Mouse (Mus musculus) heart, embryonic 16.5 days (tissue): ENCODE data around the gene Agpat4. TPM values are rescaled to one million over a fixed set of nuclear protein-coding genes. Genes with fewer than 3 reads are reported as not detected.

ENCODE experiments used
- ATAC-seq: fragments of 200-750 bp; cut with Nextera tagmentation; replicated peaks from 2 replicates; pipeline ENCODE4 v1.8.0; 2017; ENCODE audit warnings: moderate number of reproducible peaks; ENCODE audit not compliant: insufficient read depth, low FRiP score; ENCODE audit errors: extremely low read depth
- H3K27ac ChIP-seq: fragments of 300-500 bp; sonication (generic); 2 replicates; pipeline ENCODE4 v1.5.1; 2014; ENCODE audit warnings: mild to moderate bottlenecking, low read length, control low read depth, moderate library complexity
- H3K27me3 ChIP-seq: fragments of 300-500 bp; sonication (generic); 2 replicates; pipeline ENCODE4 v1.6.1; 2014; ENCODE audit warnings: low read length, mixed read lengths; ENCODE audit not compliant: control insufficient read depth, insufficient read depth
- H3K36me3 ChIP-seq: fragments of 300-500 bp; sonication (generic); 2 replicates; pipeline ENCODE4 v1.6.1; 2014; ENCODE audit not compliant: control insufficient read depth, insufficient read depth
- H3K4me1 ChIP-seq: fragments of 300-500 bp; sonication (generic); 2 replicates; pipeline ENCODE4 v1.6.1; 2014; ENCODE audit warnings: low read length, mixed read lengths; ENCODE audit not compliant: control insufficient read depth, insufficient read depth
- H3K4me2 ChIP-seq: fragments of 300-500 bp; sonication (generic); 2 replicates; pipeline ENCODE4 v1.6.1; 2014; ENCODE audit warnings: low read depth, mild to moderate bottlenecking, control low read depth, low read length
- H3K4me3 ChIP-seq: fragments of 300-500 bp; sonication (generic); 2 replicates; pipeline ENCODE4 v1.5.1; 2014; ENCODE audit warnings: mild to moderate bottlenecking, control low read depth, low read length
- H3K9ac ChIP-seq: fragments of 300-500 bp; sonication (generic); 2 replicates; pipeline ENCODE4 v1.6.1; 2014; ENCODE audit warnings: low read length, control low read depth
- H3K9me3 ChIP-seq: fragments of 300-500 bp; sonication (generic); replicated peaks from 2 replicates; pipeline ENCODE4 v1.6.1; 2016; ENCODE audit warnings: low read length; ENCODE audit not compliant: control insufficient read depth
- WGBS: fragments of 180-500 bp; shearing (Covaris S2); extraction: QIAGEN DNeasy Blood & Tissue Kit; methylation state at CpG from one replicate; pipeline ENCODE4 v1.1.7; 2014; 5-methylcytosine and 5-hydroxymethylcytosine counted together
- polyA plus RNA-seq: library from polyadenylated mRNA; unstranded; fragments of >200 nt; fragmentation: Nextera tagmentation; extraction: Ambion mirVana; gene quantifications from 2 replicates; pipeline ENCODE4 v1.2.1, GENCODE M21; 2015

The Agpat4 gene
- polyA plus RNA-seq, 1 experiment from 2014 or later: 15.3 TPM

DNA sequence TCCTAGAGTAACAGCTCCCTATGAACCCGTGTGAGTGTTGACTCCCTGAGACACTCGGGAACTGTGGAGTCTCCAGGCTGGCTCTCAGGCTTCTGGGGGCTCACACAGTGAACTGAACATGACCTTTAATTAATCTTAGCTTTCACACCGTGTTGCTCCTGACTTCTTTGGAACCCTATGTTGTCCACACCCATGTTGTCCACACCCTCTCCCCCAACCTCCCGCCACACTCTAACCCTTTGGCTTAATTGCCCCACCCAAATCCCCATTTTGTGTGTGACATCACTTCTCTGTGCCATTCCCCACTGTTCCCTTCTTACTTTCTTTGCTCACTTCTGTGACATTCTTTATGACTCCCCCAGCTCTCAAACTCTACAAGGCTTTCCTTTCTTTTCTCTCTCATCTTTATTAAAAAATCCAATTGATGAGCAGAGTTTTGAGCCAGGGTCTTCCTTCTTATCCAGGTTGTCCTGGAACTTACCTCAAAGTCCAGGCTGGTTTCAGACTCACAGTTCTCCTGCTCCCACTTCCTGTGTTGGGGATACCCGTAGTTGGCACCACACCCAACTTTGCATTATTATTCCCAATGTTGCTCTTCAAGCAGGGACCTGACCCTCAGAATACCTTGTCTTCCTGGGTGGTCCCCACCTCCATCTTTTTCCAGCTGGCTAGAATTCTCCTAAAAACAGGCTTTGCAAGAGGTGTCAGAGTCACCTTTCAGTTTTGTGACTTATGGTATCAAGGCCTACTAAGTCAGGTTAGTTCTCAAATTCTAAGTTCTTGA is 64.4 kb downstream of the Agpat4 start:
- Histone ChIP-seq H3K9ac (no peak overlapping the region), H3K36me3 (no peaks in the 10 kb centered on the region), H3K4me1 (peaks cover 3% of the 10 kb centered on the region; the same call in 1 of the 2 replicates), H3K27me3 (no peaks in the 10 kb centered on the region), H3K27ac (no peak overlapping the region), H3K9me3 (no peaks in the 10 kb centered on the region), H3K4me2 (no peak overlapping the region), H3K4me3 (no peak overlapping the region)
- ATAC-seq: no peak
- 67% methylated on average over 5 of the region's 5 CpGs for WGBS

GRCm38 (mm10) chr17:12184283-12184682 is 65.8 kb downstream of the Agpat4 start:
- WGBS: 59% methylated on average over 8 of the region's 8 CpGs

DNA sequence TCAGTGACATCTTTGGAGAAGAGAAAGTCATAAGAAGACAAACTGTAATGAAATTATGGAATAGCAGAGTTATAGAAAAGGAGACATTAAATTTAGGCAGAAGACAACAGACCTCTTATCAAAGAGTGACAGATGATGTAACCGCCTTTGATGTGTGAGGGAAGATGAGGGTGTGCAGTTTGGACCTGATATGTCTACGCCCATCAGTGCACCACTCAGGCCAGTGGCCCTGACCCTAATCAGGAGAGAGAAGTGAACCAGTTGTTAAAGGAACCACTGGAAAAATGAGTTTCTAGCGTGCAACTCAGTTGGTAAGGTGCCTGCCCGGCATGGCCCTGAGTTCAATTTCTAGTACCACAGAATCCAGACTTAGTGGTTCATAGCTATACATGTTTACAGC is 67.4 kb downstream of the Agpat4 start:
- H3K27me3 ChIP-seq: no peaks in the 10 kb centered on the region
- WGBS: 81% methylated on average over 4 of the region's 4 CpGs
- H3K27ac ChIP-seq: no peak overlapping the region
- no peak overlapping the region for H3K4me3 ChIP-seq
- no peaks in the 10 kb centered on the region for H3K36me3 ChIP-seq
- ATAC-seq: no peak
- H3K4me2 ChIP-seq: no peak overlapping the region
- H3K4me1 ChIP-seq: no peaks in the 10 kb centered on the region
- H3K9ac ChIP-seq: no peak overlapping the region
- no peaks in the 10 kb centered on the region; the same call in 1 of the 2 replicates for H3K9me3 ChIP-seq

More at GRCm38 (mm10) chr17:12184283-12184682, 65.8 kb downstream of the Agpat4 start:
- Histone ChIP-seq H3K4me3 (no peak overlapping the region), H3K27ac (no peak overlapping the region), H3K9ac (no peak overlapping the region), H3K36me3 (no peaks in the 10 kb centered on the region), H3K4me2 (no peak overlapping the region), H3K4me1 (no peaks in the 10 kb centered on the region), H3K9me3 (no peaks in the 10 kb centered on the region; the same call in 1 of the 2 replicates), H3K27me3 (no peaks in the 10 kb centered on the region)
- ATAC-seq: no peak

- Histone ChIP-seq H3K4me3 (no peak overlapping the region), H3K9me3 (no peaks in the 10 kb centered on the region; the same call in 1 of the 2 replicates), H3K4me1 (no peaks in the 10 kb centered on the region), H3K4me2 (no peak overlapping the region), H3K27ac (no peak overlapping the region), H3K9ac (no peak overlapping the region), H3K36me3 (no peaks in the 10 kb centered on the region), H3K27me3 (no peaks in the 10 kb centered on the region)
- no peak for ATAC-seq
- 77% methylated on average over 3 of the region's 3 CpGs for WGBS
These were observed 67.8 kb downstream of the Agpat4 start for GRCm38 (mm10) chr17:12186341-12186740.

- no peaks in the 10 kb centered on the region; the same call in 1 of the 2 replicates for H3K9me3 ChIP-seq
- no peak overlapping the region for H3K4me2 ChIP-seq
- WGBS: 62% methylated on average over 1 of the region's 1 CpGs
- H3K27me3 ChIP-seq: no peaks in the 10 kb centered on the region
- no peaks in the 10 kb centered on the region for H3K36me3 ChIP-seq
- ATAC-seq: no peak
- H3K4me3 ChIP-seq: no peak overlapping the region
- no peaks in the 10 kb centered on the region for H3K4me1 ChIP-seq
- H3K27ac ChIP-seq: no peak overlapping the region
- no peak overlapping the region for H3K9ac ChIP-seq
These were observed 69.3 kb downstream of the Agpat4 start for GRCm38 (mm10) chr17:12187782-12188181.

GRCm38 (mm10) chr17:12195137-12195536 is 76.6 kb downstream of the Agpat4 start:
- H3K27me3 ChIP-seq: no peaks in the 10 kb centered on the region
- H3K27ac ChIP-seq: peak overlapping the region; percentile 32
- no peak overlapping the region for H3K4me3 ChIP-seq
- H3K4me1 ChIP-seq: peaks cover 6% of the 10 kb centered on the region
- 0 out of 2 replicates have a peak, but pooled peaks cover 5% of the 10 kb centered on the region for H3K36me3 ChIP-seq
- H3K9me3 ChIP-seq: no peaks in the 10 kb centered on the region
- peak overlapping the region; percentile 21; the same call in 1 of the 2 replicates for H3K9ac ChIP-seq
- H3K4me2 ChIP-seq: no peak overlapping the region; the same call in 1 of the 2 replicates
- 34% methylated on average over 5 of the region's 5 CpGs for WGBS
- ATAC-seq: no peak

GRCm38 (mm10) chr17:12195604-12196003 is 77.1 kb downstream of the Agpat4 start:
- 0 out of 2 replicates have a peak, but pooled peaks have one; percentile 18 for ATAC-seq
- 0 out of 2 replicates have a peak overlapping the region, but pooled peaks have one; percentile 21 for H3K9ac ChIP-seq

GRCm38 (mm10) chr17:12199933-12200332 is 81.4 kb downstream of the Agpat4 start:
- H3K9me3 ChIP-seq: no peaks in the 10 kb centered on the region
- WGBS: 73% methylated on average over 4 of the region's 4 CpGs
- H3K36me3 ChIP-seq: 0 out of 2 replicates have a peak, but pooled peaks cover 5% of the 10 kb centered on the region
- ATAC-seq: no peak
- H3K27me3 ChIP-seq: no peaks in the 10 kb centered on the region
- peaks cover 16% of the 10 kb centered on the region for H3K4me1 ChIP-seq
- H3K4me2 ChIP-seq: no peak overlapping the region
- no peak overlapping the region for H3K4me3 ChIP-seq
- H3K9ac ChIP-seq: no peak overlapping the region
- H3K27ac ChIP-seq: no peak overlapping the region

More at GRCm38 (mm10) chr17:12195604-12196003, 77.1 kb downstream of the Agpat4 start:
- H3K27me3 ChIP-seq: no peaks in the 10 kb centered on the region
- H3K9me3 ChIP-seq: no peaks in the 10 kb centered on the region
- no peak overlapping the region for H3K4me3 ChIP-seq
- no peak overlapping the region; the same call in 1 of the 2 replicates for H3K4me2 ChIP-seq
- WGBS: 37% methylated on average over 10 of the region's 10 CpGs
- H3K36me3 ChIP-seq: 0 out of 2 replicates have a peak, but pooled peaks cover 5% of the 10 kb centered on the region
- H3K27ac ChIP-seq: peak overlapping the region; percentile 32
- H3K4me1 ChIP-seq: peaks cover 6% of the 10 kb centered on the region

GRCm38 (mm10) chr17:12201086-12201485 is 82.6 kb downstream of the Agpat4 start:
- 91% methylated on average over 1 of the region's 1 CpGs for WGBS

More at GRCm38 (mm10) chr17:12201086-12201485, 82.6 kb downstream of the Agpat4 start:
- H3K4me3 ChIP-seq: no peak overlapping the region
- ATAC-seq: no peak
- H3K4me2 ChIP-seq: no peak overlapping the region
- H3K27ac ChIP-seq: no peak overlapping the region
- H3K27me3 ChIP-seq: no peaks in the 10 kb centered on the region
- H3K9ac ChIP-seq: no peak overlapping the region
- H3K4me1 ChIP-seq: peaks cover 21% of the 10 kb centered on the region
- H3K36me3 ChIP-seq: 0 out of 2 replicates have a peak, but pooled peaks cover 5% of the 10 kb centered on the region
- no peaks in the 10 kb centered on the region for H3K9me3 ChIP-seq
